Mouse (Mus musculus): ENCODE data around the gene Osbpl2.
A peak's percentile ranks its signal among the peaks of the same experiment; 100 is the strongest.

Gene Osbpl2

GRCm38 (mm10) chr2:180105441-180106190, 13.5 kb upstream of the Osbpl2 start:
- DNase-seq = peak in 1 of 2 experiments; percentile 56

DNA sequence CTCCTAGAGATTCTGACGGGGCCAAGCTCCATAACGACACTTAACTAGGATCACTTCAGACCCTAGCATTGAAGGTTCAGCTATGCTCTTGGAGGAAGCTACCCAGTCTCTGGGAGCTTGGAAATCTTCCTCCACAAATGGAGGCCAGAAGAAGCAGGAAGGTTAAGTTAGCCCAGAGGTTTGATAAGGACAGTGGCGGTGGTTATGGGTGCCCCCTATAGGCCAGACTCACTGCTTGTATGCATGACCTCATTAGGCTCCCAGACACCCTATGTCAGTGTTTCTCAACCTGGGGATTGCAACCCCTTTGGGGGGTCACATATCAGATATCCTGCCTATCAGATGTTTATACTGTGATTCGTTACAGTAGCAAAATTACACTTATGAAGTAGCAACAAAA, 12.0 kb upstream of the Osbpl2 start:
- peak in 1 of 2 experiments; percentile 24 for DNase-seq

GRCm38 (mm10) chr2:180108285-180108684, 10.8 kb upstream of the Osbpl2 start:
- peak in 1 of 2 experiments; percentile 24 for DNase-seq

GRCm38 (mm10) chr2:180113909-180114890, 4.9 kb upstream of the Osbpl2 start:
- DNase-seq = peak; percentile 85 to 89

DNA sequence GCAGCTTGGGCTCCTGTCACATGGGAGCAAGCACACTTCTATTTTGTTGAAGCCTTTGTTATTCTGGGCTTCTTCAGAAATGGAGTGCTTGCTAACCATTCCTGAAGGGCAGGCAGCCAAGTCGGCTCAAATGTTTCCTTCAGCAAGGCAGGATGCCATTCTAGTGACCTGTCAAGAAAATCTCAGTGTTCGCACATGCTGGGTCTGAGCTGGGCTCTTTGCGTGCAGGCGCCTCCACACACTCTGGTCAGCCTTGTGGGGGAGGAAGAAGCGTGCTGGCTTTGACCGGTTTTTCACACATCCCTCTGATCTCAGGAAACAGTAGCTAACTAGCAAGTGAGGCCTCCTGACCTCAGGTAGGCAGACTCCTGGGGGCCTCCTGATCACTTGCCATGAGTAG, 3.8 kb upstream of the Osbpl2 start:
- DNase-seq = peak; percentile 56 to 63

DNA sequence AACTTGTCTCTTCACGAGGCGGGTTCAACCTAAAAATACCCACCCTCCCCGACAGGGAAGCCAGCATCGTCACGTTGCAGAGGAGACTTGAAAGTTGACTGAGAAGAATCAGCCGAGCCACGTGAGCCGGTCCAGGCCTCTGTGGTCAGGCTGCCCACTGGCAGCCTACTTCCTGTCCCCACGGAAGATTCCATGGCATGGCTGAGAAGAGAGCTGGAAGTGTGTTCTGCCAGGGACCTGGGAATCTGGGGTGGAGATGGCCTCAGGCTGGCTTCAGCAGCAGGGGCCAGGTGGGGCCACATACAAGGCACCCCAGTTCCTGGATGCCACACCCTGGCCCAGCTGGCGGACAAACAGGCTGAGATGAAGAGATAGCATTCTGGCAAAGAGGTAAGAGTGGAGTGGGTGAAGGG, 3.0 kb upstream of the Osbpl2 start:
- DNase-seq = no peak

GRCm38 (mm10) chr2:180116741-180117484, 2.2 kb upstream of the Osbpl2 start:
- DNase-seq = peak in 1 of 2 experiments; percentile 58

DNA sequence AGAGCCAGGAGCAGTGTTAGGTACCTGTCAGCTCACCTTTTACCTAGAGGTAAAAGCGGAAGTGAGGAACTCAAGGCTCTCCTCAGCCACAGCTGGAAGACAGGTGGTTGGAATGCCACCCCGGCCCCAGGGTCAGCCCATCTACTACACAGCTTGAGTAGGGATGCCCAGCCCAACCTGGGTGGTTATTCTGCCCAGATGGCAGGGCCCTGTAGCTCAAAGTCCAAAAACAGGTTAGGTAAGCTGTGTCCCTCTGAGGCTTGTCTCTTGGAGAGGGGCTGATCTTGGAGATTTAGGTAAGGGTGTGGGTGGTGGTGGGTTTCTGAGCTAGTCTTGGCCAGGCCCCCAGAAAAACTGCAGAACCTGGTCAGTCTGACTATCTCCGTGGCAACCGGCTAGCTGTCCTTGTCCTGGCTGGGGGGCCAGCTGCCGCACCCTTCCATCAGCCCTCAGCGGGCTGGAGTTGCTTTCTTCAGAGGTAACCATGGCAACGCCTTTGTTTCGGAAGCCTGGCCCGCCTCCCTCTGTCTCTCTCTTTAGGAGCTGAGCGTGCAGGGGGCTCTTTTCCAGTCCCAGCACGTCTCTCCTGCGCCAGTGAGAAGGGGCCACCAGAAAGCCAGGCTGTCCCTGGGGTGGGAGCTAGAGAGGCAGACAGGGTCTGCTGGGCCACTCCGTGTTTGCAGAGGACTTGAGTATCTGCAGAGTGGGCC, 1.5 kb upstream of the Osbpl2 start:
- DNase-seq = peak; percentile 47 to 49

DNA sequence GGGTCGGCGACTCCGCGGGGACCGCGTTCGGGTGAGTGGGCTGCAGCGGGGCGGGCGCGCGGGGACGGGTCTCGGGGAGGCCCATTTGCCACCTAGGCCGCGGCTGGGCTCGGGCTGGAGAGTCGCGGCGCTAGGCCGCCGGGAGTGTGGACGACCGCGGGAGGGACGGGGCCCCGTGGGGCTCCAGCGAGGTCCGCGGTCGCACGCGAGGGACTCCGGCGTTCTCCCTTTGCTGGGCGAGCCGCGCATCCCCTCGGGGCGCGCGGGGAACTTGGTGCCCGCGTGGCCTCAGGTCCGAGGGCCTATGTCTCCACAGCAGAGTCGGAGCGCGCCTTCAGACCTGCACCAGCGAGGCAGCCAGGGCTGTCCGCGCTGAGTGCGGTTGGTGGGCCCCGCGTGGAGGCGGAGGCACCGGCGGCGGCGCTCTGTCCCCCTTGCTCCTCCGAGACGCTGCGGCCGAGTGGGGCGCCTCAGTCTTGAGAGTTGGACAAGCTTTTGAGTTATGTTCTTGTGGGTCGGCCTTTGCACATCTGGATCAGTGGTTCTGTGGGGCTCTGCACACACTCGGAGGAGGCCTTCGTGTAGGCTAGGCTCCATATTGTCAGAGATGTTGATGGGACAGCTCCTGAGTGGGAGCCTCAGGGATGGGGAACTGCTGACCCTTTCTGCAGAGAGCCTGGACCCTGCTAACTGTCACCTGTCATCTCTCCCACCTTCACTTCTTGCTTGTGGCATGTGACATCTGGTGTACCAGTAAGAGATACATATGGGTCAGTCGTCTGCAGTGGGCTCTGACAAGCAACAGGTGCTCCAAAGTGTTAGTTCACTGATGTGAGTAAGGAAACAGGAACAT, 559 bp downstream of the Osbpl2 start:
- DNase-seq = no peak

GRCm38 (mm10) chr2:180120292-180120761, 1.2 kb downstream of the Osbpl2 start:
- no peak for DNase-seq

DNA sequence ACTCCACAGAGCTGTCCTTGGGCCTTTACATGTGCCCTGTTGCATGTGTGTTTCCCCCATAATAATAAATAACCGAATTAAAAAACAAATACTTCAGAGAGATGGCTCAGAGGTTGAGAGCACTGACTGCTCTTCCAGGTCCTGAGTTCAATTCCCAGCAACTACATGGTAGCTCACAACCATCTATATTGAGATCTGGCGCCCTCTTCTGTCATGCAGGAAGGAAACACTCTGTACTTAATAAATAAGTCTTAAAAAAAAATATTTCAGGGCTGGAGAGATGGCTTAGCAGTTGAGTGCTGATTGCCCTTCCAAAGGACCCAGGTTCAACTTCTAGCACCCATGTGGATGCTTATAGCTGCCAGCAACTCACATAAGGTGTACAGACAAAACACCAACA, 5.1 kb downstream of the Osbpl2 start:
- DNase-seq = peak in 1 of 2 experiments; percentile 17

DNA sequence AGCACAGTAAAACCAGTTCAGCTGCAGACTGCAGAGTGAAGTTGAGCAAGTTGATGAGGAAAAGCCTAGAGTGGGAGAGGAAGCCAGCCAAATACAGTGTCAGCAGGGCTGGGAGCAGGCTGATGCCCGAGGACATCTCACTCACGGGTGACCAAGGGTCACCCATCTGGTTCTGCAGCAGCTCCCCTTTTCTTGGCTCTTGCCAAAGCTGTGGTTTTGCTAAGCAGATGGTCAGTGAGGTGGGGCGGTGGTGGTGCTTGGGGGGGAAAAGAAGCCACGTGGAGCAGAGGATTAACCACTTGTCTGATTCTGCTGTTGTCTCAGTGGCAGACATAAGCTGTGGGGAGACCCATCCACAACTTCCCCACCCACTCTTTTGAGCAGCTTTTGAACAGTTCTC, 7.1 kb downstream of the Osbpl2 start:
- no peak for DNase-seq

DNA sequence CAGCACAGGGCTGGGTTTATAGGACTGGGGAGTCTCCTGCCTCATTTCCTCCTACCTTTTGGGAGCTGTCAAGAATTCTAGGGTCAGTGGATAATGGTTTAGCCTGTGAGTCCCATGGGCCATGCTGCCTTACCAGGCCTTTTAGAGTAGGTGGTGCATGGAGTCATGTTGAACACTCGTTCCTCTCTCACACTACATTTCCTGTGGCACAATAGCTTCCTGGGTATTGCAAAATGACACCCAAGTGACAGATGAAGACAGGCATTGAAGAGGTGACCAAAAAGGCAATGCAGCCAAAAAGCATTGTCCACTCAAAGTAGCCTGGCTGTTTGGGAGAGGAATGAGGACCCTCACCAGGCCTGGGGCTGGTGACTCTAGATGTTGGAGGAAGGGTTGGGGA, 8.6 kb downstream of the Osbpl2 start:
- no peak for DNase-seq

GRCm38 (mm10) chr2:180133231-180133630, 14.1 kb downstream of the Osbpl2 start:
- no peak for DNase-seq

DNA sequence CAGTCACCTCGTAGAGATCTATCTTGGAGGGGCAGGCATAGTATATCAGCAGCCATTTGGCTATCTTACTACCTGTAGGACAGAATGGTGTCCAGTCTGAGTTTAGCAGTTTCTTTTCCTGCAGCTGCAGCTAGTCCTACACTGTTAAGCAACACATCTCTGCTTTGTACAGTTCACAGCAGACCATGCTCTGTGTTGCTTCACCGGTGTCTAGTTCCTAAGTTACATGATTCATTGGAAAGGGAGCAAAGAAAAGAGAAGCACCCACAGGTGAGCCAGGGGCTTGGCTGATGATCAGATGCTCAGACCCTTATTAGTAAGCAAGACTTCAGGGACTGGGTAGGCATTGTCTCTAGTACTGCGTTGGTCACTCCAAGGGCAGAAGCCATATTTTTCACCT, 14.8 kb downstream of the Osbpl2 start:
- DNase-seq = no peak

DNA sequence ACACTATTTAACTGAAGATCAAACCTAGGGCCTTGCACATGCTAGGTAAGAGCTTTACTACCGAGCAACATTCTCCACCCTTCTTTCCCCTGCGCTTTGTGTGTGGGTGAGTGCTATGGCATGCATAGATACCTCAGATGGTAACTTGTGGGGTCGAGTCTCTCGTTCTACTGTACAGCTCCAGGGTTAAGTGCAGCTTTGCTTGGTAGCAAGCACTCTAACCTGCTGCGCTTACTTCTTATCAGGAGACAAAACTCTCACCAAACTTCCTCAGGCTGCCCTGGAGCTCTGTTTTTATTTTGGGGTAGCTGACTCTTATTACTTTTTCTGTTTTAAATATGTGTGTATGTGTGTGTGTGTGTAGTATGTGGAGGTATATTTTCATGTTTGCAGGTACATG, 16.3 kb downstream of the Osbpl2 start:
- DNase-seq = no peak

- peak; percentile 68 for DNase-seq
These were observed 27.0 kb downstream of the Osbpl2 start for GRCm38 (mm10) chr2:180146091-180146490.

DNA sequence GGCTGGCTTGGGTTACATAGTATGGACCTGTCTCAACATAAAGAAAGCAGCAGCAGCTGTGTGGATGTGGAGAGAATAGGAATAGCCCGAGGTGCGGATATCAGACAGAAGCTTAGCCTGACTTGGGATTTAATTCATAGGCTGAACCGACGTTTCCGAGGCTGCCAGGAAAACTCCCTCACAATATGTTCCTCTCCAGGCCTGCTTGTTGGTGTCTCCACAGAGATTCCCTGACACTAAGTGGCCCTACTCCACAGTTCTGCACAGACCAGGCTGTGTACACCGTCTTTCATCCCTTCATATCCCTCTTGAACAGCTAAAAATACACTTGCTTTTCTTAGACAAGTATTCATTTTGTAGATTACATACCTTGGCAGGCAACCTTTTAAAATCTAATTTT, 28.3 kb downstream of the Osbpl2 start:
- peak in 1 of 2 experiments; percentile 37 for DNase-seq

DNA sequence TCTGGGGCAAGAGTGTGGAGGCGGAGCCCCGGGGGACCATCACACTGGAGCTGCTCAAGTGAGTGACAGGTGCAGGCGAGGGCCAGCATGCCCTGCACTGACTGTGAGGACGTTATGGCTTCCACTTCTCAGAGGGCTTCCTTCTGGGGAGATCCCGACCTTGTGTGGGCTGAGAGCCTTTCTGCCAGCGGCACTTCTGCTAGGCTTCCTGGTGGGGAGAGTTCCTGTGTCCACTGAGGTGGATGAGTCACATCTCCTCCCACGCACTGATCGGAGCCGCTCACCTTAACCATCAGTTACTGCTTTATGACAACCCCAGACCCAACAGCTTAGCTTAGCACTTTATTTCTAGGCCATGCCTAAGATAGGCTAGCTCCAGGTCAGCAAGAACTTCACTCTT, 29.4 kb downstream of the Osbpl2 start:
- DNase-seq = no peak

GRCm38 (mm10) chr2:180154796-180155195, 35.7 kb downstream of the Osbpl2 start:
- peak; percentile 47 to 70 for DNase-seq

DNA sequence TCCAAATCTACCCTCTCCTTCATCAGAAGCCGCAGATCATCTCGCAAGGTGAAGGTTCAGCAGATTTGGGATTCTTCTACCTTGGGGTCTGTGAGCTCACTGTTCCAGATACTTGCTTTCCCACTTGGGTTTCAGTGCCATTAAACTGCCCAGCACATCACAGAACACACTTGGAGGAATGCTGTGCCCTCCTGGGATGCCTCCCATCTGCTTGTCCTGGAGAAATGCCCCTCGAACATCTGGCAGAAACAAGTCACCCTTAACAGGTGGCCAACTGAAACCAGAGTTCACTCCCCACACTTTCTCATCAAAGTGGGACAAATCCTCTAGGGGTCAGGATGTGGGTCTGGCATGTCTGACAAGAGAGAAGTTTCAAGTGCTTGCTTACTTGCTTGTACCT, 39.5 kb downstream of the Osbpl2 start:
- no peak for DNase-seq
